Mouse (Mus musculus) kidney, postnatal 36 days (tissue): ENCODE measurements around the gene Nudt11.

Source experiments
- DNase-seq, 2 experiments: peaks; one replicate each; pipeline ENCODE4 v3.0.0; 2021 to 2022; ENCODE audit warnings: mixed read lengths in 2 of 2

The Nudt11 gene

GRCm38 (mm10) chrX:6047066-6047935, at the start of gene Nudt11:
Gene Nudt11 (plus strand): TSS chrX:6047453.
- DNase-seq = peak; percentile 1 to 13

GRCm38 (mm10) chrX:6047936-6048614, 822 bp downstream of the Nudt11 start:
- peak in 1 of 2 experiments; percentile 0 for DNase-seq

- no peak for DNase-seq
Observed at GRCm38 (mm10) chrX:6061563-6061962, 14.3 kb downstream of the Nudt11 start.

GRCm38 (mm10) chrX:6082954-6083680, 35.9 kb downstream of the Nudt11 start, which contains the start of gene AU022751:
Gene AU022751 (minus strand): TSS chrX:6083419.
- no peak for DNase-seq

- DNase-seq = no peak
Observed at GRCm38 (mm10) chrX:6091547-6091946, 44.3 kb downstream of the Nudt11 start.

GRCm38 (mm10) chrX:6091996-6092757, 44.9 kb downstream of the Nudt11 start:
- peak in 1 of 2 experiments; percentile 25 for DNase-seq
